Mouse (Mus musculus): Measurements from ENCODE around the gene Tfdp1. TPM values are rescaled to one million over a fixed set of nuclear protein-coding genes. Genes with fewer than 3 reads are reported as not detected.

The Tfdp1 gene
- polyA plus RNA-seq, 1 experiment: 30.3 TPM

- TF ChIP-seq GATA1 (IDR thresholded peaks at IDR 0.05; ENCODE audit: low read length): no peak
Observed at GRCm38 (mm10) chr8:13388744-13389143, 50.2 kb downstream of the Tfdp1 start.

DNA sequence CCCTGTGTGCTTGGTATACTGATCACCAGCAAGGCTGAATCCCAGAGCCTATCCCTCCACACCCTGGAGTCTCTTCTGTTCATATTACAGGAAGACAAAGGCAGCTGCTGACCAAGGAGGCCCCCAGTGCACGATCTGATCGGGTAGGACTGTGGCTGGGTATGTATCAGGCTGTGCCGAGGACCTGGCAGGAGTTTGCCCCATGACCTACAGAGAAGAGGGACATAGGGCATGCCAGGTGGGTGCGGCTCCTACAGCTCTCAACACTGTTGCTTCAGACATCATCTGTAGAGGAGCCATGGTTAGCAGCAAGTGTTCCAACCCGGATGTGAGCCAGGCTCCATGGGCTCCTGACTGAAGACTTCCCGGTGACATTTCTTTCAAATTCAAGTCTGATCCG is 55.3 kb downstream of the Tfdp1 start:
- no peak for TF ChIP-seq GATA1 (IDR thresholded peaks at IDR 0.05; ENCODE audit: low read length)

- TF ChIP-seq GATA1 (IDR thresholded peaks at IDR 0.05; ENCODE audit: low read length): no peak
Observed at GRCm38 (mm10) chr8:13396725-13397124, 58.2 kb downstream of the Tfdp1 start, which contains the start of gene Atp4b. Gene Atp4b, minus strand, starts transcription at chr8:13396825.

DNA sequence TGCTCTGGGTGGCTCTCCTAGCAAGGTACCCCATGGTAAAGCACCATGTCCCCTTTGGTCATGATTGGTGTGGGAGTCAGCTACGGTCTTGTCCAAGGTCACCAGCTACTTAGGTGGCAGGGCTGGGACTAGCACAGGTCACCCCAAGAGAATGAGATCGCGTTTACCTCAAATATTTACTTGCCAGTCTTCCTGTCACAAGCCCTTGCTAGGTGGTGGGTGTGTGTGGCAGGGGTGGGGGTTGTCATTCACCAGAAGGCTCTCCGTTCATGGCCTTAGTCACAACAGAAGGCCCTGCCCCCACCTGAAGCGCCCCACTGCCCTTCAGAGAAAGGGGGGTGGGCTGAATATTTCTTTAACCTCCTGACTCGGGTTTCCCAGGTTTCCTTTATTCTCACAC is 65.0 kb downstream of the Tfdp1 start:
- no peak for TF ChIP-seq GATA1 (IDR thresholded peaks at IDR 0.05; ENCODE audit: low read length)

GRCm38 (mm10) chr8:13404666-13405131 is 66.1 kb downstream of the Tfdp1 start, which contains the start of gene Grk1:
Gene Grk1, plus strand, starts transcription at chr8:13405081.
- TF ChIP-seq GATA1 (IDR thresholded peaks at IDR 0.05; ENCODE audit: low read length): no peak

DNA sequence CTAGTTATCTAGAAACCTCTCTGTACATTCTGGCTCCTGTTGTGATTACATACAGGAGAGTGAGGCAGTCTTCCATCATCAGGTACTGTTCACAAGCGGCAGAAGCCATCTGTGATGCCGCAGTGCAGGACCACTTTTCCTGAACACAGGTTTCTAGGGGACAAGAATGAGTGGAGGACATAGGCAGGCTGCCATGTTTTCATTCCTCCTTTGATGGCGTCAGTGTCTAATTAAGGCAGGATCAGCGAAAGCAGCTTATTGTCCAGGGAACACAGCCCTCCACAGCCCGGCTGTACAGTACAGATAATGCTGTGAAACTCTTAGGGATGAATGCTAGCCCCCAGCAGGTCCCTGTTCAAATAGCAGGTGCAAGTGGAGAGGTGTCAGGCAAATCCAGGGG is 67.5 kb downstream of the Tfdp1 start:
- no peak for TF ChIP-seq GATA1 (IDR thresholded peaks at IDR 0.05; ENCODE audit: low read length)

GRCm38 (mm10) chr8:13411597-13411996 is 73.0 kb downstream of the Tfdp1 start:
- TF ChIP-seq GATA1 (IDR thresholded peaks at IDR 0.05; ENCODE audit: low read length): no peak

GRCm38 (mm10) chr8:13412891-13413558 is 74.5 kb downstream of the Tfdp1 start:
- no peak for TF ChIP-seq GATA1 (IDR thresholded peaks at IDR 0.05; ENCODE audit: low read length)

- no peak for TF ChIP-seq GATA1 (IDR thresholded peaks at IDR 0.05; ENCODE audit: low read length)
Observed at GRCm38 (mm10) chr8:13413823-13414390, 75.4 kb downstream of the Tfdp1 start.

DNA sequence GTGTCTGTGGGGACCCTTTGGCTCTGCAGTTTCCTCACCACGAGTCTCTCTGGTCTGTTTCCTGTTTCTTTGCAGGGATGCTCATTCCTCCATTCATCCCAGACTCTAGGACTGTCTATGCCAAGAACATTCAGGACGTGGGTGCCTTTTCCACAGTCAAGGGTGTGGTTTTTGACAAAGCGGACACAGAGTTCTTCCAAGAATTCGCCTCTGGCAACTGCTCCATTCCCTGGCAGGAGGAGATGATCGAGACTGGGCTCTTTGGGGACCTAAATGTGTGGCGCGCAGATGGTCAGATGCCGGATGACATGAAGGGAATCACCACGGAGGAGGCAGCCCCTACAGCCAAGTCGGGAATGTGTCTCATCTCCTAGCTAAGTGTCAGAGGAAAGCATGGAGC is 77.3 kb downstream of the Tfdp1 start:
- TF ChIP-seq GATA1 (IDR thresholded peaks at IDR 0.05; ENCODE audit: low read length): no peak

DNA sequence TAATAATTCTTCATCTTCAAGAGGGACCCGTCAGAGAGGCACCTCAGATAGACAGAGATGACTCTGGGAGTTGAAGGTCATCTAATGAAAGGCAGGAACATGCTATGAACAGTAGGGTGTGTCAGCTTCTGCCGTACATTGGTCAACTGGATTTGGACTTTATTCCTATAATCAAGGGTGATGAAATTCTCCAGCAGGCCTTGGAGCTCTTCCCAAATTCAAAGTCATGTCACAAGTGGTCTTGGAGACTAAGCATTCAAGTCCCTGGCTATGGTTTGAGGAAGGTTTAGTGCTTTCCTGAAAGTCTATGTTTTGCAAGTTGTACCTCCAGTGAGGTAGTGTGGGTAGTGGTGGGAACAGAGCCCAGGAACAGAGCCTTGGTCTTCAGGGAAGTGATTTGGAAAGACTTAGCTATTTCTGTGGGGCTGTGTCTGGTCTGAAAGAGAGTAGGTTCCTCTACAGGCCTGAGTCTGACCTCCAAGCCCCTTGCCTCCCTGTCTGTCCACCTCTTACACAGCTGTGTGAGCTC is 80.6 kb downstream of the Tfdp1 start:
- TF ChIP-seq GATA1 (IDR thresholded peaks at IDR 0.05; ENCODE audit: low read length): no peak

DNA sequence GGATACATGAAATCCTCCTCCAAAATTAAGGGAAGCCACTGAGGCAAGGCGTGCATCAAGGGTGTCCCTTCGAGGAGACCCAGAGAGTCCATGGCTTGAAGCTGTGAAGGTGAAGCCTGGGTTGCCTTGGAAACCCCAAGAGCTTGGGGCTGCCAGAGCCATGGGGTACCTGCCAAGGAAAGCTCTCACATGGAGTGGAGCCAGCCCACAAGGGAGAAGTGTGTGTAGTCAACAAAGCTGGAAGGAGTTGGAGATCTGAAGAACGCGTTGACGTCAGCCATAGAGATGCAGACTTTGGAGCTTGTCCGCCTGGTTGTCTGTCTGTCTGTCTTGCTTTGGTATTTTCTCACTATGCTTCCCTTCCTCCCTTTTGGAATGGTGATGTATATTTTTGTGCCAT is 82.4 kb downstream of the Tfdp1 start:
- TF ChIP-seq GATA1 (IDR thresholded peaks at IDR 0.05; ENCODE audit: low read length): no peak

- TF ChIP-seq GATA1 (IDR thresholded peaks at IDR 0.05; ENCODE audit: low read length): no peak
Observed at GRCm38 (mm10) chr8:13427351-13427750, 88.8 kb downstream of the Tfdp1 start.

Other genes with a start within 250 kb of the Tfdp1 start
- 6.1 and 13.2 TPM in 2 replicates for gene Pcid2, start 233.3 kb upstream of the Tfdp1 start, polyA plus RNA-seq (2012)
- 60.9 and 97.4 TPM in 2 replicates for gene Cul4a, start 233.1 kb upstream of the Tfdp1 start, polyA plus RNA-seq (2012)
- gene Lamp1, start 179.6 kb upstream of the Tfdp1 start, polyA plus RNA-seq (2012): 153 and 221 TPM in 2 replicates
- gene Grtp1, start 138.1 kb upstream of the Tfdp1 start, polyA plus RNA-seq (2012): 13.3 and 13.6 TPM in 2 replicates
- 0.03 TPM in 1 of 2 replicates, not detected in the other for gene Adprhl1, start 84.6 kb upstream of the Tfdp1 start, polyA plus RNA-seq (2012)
- gene Dcun1d2, start 50.6 kb upstream of the Tfdp1 start, polyA plus RNA-seq (2012): 2.4 and 4.0 TPM in 2 replicates
- gene Tmco3, start 50.6 kb upstream of the Tfdp1 start, polyA plus RNA-seq (2012): 7.5 and 9.8 TPM in 2 replicates
- not detected in 2 replicates for gene Atp4b, start 58.1 kb downstream of the Tfdp1 start, polyA plus RNA-seq (2012)
- gene Grk1, start 66.3 kb downstream of the Tfdp1 start, polyA plus RNA-seq (2012): not detected in 2 replicates
- not detected in 2 replicates for gene Tmem255b, start 96.4 kb downstream of the Tfdp1 start, polyA plus RNA-seq (2012)
- gene Gas6, start 155.7 kb downstream of the Tfdp1 start, polyA plus RNA-seq (2012): not detected in 2 replicates
- gene 1700029H14Rik, start 223.7 kb downstream of the Tfdp1 start, polyA plus RNA-seq (2012): not detected in 2 replicates